Mouse (Mus musculus) embryonic fibroblast, embryonic 13.5 days (primary cell): Measurements from ENCODE around the gene Calcoco2. TPM values are rescaled to one million over a fixed set of nuclear protein-coding genes. Genes with fewer than 3 reads are reported as not detected.
"Not testable (repeated sequence)": the region's sequence is repeated elsewhere in the genome, so short reads cannot be mapped to it uniquely, and the experiment has no call there.

Source experiments
- H3K27ac ChIP-seq: 2 replicates; pipeline ENCODE4 v1.5.1; 2012; ENCODE audit warnings: low read length, control low read depth, inconsistent platforms; ENCODE audit not compliant: insufficient read depth
- H3K4me1 ChIP-seq: 2 replicates; pipeline ENCODE4 v1.6.1; 2011; ENCODE audit warnings: low read length; ENCODE audit not compliant: control insufficient read depth, insufficient read depth
- H3K4me3 ChIP-seq: 2 replicates; pipeline ENCODE4 v1.5.1; 2011; ENCODE audit warnings: mild to moderate bottlenecking, control low read depth, low read length; ENCODE audit not compliant: insufficient read depth
- CTCF ChIP-seq: IDR thresholded peaks from 2 replicates; pipeline ENCODE4 v1.5.1; 2011; ENCODE audit warnings: mild to moderate bottlenecking, control low read depth, low read length, moderate library complexity, borderline replicate concordance; ENCODE audit not compliant: insufficient read depth
- POLR2A ChIP-seq: IDR thresholded peaks from 2 replicates; pipeline ENCODE4 v1.6.1; 2011; ENCODE audit warnings: low read depth, mild to moderate bottlenecking, control low read depth, low read length, moderate library complexity
- polyA plus RNA-seq: library from polyadenylated mRNA; stranded (reverse); fragments of >200 nt; gene quantifications from 2 replicates; pipeline ENCODE4 v1.2.4, GENCODE M21; 2011; ENCODE audit warnings: low read depth; ENCODE audit not compliant: missing spikeins, insufficient read length

The Calcoco2 gene
- polyA plus RNA-seq, 1 experiment: not detected

DNA sequence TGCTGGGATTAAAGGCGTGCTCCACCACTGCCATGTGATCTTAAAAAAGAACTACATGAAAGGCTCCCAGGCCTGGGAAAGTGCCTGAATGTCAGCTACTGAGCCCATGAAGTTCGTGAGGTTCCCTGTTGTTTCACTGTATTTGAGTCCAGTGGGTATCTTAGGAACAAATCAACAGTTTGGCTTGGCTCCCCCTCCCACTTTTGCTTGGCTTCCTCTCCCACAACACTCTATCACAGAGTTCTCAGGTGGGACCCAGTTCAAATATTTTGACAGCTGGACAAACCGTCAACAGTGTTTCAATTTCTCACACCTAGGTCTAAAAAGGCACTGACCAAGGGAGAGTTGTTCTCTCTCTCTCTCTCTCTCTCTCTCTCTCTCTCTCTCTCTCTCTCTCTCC is 7.6 kb upstream of the Calcoco2 start:
- TF ChIP-seq CTCF (no peak), POLR2A (no peak)
- H3K4me3 ChIP-seq: no peak overlapping the region
- H3K4me1 ChIP-seq: peaks cover 6% of the 10 kb centered on the region
- H3K27ac ChIP-seq: no peak overlapping the region

DNA sequence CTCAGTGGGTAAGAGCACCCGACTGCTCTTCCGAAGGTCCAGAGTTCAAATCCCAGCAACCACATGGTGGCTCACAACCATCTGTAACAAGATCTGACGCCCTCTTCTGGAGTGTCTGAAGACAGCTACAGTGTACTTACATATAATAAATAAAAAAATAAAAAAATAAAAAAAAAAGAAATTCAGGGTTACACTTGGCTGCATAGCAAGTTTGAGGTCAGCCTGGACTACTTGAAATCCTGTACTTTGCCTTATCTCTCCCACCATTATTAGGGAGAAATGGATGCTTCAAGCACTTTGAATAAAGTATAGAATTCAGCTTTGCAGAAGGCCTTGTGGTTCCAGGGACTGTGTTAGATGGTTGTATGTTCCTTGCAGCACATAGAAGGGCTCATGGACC is 5.2 kb upstream of the Calcoco2 start:
- not testable (repeated sequence) for H3K27ac ChIP-seq, H3K4me3 ChIP-seq
- peaks cover 10% of the 10 kb centered on the region for H3K4me1 ChIP-seq

DNA sequence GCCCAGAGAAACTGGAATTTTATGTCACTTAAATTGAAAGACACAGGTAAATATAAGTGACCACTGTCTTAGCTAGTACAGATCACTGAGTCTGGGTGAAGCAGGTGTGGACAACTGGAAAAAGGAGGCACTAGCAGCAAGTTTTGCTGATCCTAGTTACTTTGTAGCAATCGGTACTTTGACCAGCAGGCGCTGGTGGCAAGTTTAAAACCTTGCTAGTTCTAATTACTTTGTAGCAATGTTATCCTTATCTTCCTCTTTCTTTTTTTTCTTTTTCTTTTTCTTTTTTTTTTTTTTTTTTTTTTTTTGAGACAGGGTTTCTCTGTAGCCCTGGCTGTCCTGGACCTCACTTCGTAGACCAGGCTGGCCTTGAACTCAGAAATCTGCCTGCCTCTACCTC is 4.4 kb upstream of the Calcoco2 start:
- H3K4me1 ChIP-seq: peaks cover 10% of the 10 kb centered on the region
- no peak overlapping the region for H3K4me3 ChIP-seq
- TF ChIP-seq POLR2A (no peak), CTCF (no peak)
- H3K27ac ChIP-seq: no peak overlapping the region

DNA sequence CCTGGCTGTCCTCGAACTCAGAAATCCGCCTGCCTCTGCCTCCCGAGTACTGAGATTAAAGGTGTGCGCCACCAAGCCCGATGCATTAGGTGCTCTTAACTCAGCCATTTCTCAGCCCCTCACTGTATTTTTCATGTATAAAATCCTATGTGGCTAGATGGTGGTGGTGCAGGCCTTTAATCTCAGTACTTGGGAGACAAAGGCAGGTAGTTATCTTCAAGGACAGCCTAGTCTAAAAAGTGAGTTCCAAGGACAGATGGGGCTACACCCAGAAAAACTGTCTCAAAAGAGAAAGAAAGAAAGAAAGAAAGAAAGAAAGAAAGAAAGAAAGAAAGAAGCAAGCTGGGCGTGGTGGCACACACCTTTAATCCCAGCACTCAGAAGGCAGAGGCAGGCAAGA is 3.7 kb upstream of the Calcoco2 start:
- Histone ChIP-seq H3K4me3 (no peak overlapping the region), H3K4me1 (peaks cover 10% of the 10 kb centered on the region), H3K27ac (no peak overlapping the region)
- TF ChIP-seq POLR2A: no peak

DNA sequence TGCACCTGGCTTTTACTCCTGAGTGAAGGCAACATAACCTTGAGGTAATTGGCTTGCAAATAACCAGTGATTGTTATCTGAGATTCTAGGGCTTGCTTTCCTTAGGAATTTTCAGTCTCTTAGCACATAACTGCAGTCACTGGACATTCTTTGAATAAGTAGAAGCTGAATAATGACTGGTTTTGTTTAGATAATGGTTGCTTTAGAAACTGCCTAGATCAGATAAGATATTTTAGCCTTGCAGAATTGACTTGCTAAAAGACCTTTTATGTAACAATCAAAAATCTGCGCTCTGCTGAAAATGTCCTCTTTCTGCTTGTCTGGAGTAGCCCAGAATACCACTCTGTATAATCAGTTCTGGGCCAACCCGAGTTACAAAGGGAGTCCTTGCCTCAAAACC is 2.3 kb upstream of the Calcoco2 start:
- H3K4me1 ChIP-seq: peaks cover 10% of the 10 kb centered on the region

DNA sequence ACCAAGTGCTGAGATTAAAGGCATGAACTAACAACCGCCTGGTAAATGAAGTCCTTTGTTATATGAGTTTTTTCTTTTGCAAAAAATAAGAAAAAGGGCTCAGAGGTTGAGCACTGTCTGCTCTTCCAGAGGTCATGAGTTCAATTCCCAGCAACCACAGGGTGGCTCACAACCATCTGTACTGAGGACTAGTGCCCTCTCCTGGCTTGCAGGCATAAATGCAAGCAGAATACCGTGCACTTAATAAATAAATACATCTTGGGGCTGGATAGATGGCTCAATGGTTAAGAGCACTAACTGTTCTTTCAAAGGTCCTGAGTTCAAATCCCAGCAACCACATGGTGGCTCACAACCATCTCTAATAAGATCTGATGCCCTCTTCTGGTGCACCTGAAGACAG is 814 bp downstream of the Calcoco2 start:
- not testable (repeated sequence) for H3K27ac ChIP-seq, H3K4me3 ChIP-seq
- H3K4me1 ChIP-seq: peaks cover 10% of the 10 kb centered on the region

More for the DNA sequence above, 2.3 kb upstream of the Calcoco2 start:
- H3K4me3 ChIP-seq: no peak overlapping the region
- TF ChIP-seq POLR2A (no peak), CTCF (no peak)
- H3K27ac ChIP-seq: no peak overlapping the region

DNA sequence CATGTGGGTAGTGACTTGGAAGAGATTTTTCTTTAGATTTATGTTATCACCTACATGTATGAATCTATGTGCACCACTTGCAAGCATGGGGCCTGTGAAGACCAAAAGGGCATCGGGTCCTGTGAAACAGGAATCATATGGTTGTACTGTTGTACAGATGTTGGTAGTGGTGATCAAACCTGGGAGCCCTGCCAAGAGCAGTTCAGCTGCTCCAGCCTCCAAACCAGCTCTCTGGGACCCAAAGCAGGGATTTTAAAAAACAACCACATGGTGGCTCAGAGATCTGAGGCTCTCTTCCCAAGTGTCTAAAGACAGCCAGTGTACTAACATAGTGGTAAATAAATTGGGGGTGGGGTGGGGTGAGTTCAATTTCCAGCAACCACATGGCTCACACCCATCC is 3.4 kb downstream of the Calcoco2 start:
- H3K4me3 ChIP-seq: no peak overlapping the region

DNA sequence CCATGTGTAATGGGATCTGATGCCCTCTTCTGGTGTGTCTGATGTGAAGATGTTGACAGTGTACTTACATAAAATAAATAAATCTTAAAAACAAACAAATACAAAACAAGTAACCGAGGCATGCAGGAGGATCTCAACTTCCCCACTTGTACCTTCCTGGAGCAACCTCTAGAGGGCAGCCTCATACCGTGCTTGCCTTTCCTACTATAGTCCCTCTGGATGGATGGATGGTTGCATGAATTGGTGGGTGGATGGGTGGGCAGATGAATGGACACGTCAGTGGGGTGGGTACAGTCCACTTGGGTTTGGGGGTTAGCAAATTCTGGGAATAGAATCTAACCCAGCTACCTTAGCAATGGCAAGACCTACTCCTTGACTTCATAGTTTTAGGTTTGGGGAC is 18.4 kb downstream of the Calcoco2 start:
- TF ChIP-seq POLR2A (no peak), CTCF (peak; percentile 87)
- Histone ChIP-seq H3K4me1 (no peaks in the 10 kb centered on the region), H3K27ac (no peak overlapping the region), H3K4me3 (no peak overlapping the region)

More for the DNA sequence above, 3.4 kb downstream of the Calcoco2 start:
- Histone ChIP-seq H3K4me1 (no peaks in the 10 kb centered on the region), H3K27ac (no peak overlapping the region)
- TF ChIP-seq CTCF (no peak), POLR2A (no peak)

DNA sequence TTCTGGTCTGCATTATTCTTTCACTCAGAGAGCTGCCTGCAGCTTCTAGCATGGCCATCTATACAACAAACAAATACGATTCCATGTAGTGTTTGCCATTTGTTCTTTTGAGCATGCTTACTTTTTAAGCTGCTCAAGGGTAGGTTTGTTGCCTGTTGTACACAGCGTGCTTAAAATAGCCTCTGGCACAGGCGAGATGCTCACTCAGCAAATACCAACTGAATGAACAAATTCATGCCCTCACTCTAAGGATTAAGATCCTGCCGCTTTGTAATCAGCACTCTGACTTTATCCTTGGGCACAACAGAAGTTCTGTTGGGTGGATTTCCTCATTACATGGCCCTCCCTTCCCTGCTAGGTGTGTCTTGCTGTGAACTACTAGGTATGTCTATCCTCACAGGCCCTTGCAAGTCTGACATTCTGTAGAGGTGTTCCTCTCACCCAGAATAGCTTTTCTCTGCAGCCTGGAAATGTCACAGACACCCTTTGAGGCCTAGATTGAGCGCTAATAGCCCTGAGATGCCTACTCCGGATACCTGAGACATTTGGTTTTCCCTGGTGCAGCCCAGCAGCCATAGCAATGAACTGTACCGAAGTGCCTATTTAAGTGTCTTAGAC is 19.0 kb downstream of the Calcoco2 start:
- H3K4me3 ChIP-seq: no peak overlapping the region
- TF ChIP-seq POLR2A: no peak
- no peaks in the 10 kb centered on the region for H3K4me1 ChIP-seq
- no peak overlapping the region for H3K27ac ChIP-seq

DNA sequence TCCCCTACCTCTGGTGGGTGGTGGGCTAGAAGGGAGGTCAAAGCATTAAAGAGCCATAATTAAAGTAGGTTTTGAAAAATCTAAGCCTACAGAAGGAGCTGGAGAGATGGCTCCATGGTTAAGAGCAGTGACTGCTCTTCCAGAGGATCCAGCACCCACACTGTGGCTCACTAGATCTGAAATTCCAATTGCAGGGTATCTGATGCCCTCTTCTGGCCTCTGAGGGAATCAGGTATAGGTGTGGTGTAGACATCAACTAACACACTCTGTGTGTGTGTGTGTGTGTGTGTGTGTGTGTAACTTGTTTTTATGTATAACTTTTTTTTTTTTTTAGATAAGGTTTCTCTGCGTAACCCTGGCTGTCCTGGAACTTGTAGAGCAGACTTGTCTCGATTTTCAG is 20.7 kb downstream of the Calcoco2 start:
- Histone ChIP-seq H3K4me1 (no peaks in the 10 kb centered on the region), H3K4me3 (no peak overlapping the region), H3K27ac (no peak overlapping the region)
- TF ChIP-seq POLR2A (no peak), CTCF (no peak)

DNA sequence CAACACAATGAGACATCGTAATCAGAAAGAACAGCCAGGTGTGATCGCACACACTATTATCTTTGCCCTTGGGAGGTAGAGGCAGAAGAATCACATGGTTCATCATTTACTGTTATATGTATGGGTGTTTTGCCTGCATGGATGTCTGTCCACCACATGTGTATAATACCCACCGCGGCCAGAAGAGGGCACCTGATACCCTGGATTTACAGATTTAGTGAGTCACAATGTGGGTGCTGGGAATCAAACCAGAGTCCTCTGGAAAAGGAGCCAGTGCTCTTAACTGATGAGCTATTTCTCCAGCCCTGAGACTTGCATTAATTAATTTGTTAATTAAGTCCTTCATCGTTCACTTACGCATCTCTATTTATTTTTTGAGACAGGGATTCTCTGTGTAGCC is 23.8 kb downstream of the Calcoco2 start:
- peaks cover 2% of the 10 kb centered on the region; the same call in 1 of the 2 replicates for H3K4me1 ChIP-seq
- no peak overlapping the region for H3K27ac ChIP-seq
- no peak overlapping the region for H3K4me3 ChIP-seq
- TF ChIP-seq POLR2A (no peak), CTCF (no peak)
